Mouse (Mus musculus) layer of hippocampus, postnatal 36 days (tissue): ENCODE measurements around the gene Srgap3. TPM values are rescaled to one million over a fixed set of nuclear protein-coding genes. Genes with fewer than 3 reads are reported as not detected.
A peak's percentile ranks its signal among the peaks of the same experiment; 100 is the strongest.
"Not testable (repeated sequence)": the region's sequence is repeated elsewhere in the genome, so short reads cannot be mapped to it uniquely, and the experiment has no call there.

Experiments used
- DNase-seq, 2 experiments: peaks; one replicate each; pipeline ENCODE4 v3.0.0; 2022
- total RNA-seq, 2 experiments: library from RNA; stranded (reverse); gene quantifications; 2 replicates each; pipeline ENCODE4 v1.2.3; 2021

Srgap3 gene
- total RNA-seq, 2 experiments from 2014 or later = 276 to 301 TPM

DNA sequence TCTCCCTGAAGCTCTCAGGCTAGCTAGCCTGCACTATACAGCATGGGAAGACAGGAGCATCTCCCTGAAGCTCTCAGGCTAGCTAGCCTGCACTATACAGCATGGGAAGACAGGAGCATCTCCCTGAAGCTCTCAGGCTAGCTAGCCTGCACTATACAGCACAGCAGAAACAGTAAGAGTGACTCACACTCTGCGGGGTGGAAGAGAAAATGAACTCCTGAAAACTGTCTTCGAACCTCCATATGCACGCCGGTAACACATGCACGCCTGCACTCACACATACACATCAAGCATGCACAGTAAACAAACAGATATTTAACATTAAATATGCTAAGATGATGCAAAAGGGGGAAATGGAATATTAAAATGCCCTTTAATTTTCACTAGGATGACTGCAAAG lies 86.8 kb downstream of the Srgap3 start:
- not testable (repeated sequence) for DNase-seq

DNA sequence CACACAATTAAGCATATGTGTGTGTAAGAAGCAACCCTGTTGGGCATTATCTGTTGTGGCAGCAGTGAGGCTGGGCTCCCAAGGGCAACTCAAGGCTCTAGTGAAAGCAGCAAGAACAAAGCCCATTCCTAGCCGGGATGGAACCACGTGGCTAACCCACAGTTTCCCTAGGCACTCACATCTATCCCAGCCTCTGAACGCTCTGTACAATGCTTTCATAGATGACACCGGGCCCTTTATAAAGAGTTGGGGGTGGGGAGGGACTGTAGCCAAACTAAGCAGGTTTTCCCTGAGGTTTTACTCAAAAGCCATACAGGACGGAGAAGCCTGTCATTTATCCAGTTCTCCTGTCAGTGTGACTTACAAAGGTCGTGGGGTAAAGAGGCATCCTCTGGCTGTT lies 90.0 kb downstream of the Srgap3 start:
- DNase-seq = no peak

DNA sequence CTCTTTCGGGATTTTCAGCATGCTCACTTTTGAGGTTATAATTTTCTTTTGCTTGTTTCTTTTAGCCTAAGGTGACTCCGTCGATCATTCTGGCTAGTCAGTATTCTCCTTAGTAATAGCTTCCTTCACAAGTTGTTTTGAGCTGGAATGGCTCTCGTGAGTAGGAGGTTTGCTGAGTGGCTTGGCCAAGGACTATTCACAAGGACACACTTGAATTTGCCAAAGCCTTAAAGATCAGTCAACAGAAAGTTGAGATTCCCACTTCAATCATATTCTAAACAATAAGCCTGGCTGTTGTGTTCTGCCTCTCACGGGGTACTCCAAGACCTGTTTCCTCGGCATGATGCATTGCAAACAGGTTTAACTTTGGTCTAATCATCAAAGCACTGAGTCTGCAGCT lies 91.9 kb downstream of the Srgap3 start:
- no peak for DNase-seq

DNA sequence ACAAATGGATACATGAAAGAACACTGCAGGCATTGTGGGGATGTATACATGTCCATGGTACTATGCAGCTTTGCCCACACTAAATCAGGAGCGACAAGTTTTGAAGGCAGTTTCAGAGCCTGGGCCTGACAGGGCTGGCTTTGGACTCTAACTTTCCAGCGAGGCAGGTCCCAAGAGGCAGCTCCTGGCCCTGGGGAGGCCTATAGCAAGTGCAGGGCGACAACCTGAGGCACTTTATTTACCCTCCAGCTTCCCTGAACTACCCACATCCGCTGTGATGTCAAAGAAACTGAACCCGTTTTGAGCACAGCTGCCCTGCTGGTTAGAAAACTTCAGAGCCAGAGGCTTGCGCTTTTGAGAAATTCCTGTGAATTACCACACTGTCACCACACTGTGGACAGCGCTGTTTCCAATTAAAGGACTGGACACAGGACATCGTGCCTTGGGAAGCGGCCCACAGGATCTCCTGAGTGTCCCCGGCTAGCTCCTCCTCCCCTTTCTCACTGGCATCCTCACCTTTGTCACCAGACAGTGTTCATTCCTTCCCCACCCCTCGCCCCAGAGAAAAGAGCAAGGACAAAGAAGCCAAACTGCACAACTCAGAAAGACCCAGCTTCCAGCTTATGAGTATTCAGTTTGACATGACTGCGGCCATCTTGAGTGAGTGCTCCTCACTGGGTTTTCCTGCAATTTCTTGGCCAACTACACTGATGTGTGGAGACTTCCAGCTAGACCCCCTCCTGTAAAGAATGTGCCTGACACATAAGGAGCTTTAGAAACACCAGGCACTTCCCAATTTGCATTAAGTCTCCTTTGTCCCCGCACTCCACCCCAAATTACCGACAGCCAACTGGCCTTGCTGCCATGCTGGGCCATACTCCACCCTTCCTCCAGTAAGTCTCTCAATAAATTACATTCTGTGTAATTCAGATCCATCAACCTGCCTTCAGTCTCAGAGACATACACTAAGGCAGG lies 94.5 kb downstream of the Srgap3 start:
- no peak for DNase-seq

DNA sequence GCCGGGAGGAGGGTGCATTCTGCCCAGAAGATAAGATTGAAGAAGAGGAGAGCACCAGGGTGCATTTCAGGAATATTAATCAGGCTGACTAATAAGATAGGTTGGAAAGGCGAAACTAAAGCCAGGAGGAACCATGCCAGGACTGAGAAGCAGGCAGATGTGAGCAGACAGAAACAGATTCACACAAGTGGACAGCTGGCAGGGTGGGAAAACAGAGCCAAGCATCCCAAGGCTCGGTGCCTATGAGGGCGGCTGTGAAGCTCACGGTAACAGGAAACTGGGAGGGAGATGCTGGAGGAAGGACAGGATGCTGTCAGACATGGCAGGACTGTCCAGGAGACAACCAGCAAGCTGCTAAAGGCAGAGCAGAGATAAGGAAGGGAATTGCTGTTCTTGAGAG lies 96.3 kb downstream of the Srgap3 start:
- DNase-seq = peak in 1 of 2 experiments; percentile 50

DNA sequence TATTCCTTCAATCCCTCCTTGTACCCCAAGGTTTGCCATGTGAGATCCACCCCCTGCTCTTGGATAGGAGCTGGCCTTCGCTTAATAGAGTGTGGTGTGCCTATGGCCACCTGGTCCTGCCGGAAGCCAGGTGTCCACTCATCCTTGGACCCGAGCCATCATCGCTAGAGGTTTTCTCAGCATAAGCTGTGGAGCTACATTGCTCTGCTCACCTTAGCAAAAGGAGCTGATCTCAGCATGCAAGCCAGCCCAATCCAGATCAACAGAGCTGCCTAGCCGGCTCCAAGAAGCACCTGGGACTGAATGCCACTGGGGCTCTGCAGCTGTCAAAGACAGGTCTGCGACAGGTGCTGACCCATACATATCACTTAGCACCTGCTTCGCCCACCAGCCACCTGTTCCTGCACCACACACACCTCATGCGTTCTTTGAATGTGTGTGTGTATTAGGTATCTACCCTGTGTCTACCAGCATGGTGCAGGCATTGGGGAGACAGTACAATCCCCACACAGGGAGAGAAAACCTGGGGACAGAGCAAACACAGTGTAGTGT lies 98.4 kb downstream of the Srgap3 start:
- no peak for DNase-seq

DNA sequence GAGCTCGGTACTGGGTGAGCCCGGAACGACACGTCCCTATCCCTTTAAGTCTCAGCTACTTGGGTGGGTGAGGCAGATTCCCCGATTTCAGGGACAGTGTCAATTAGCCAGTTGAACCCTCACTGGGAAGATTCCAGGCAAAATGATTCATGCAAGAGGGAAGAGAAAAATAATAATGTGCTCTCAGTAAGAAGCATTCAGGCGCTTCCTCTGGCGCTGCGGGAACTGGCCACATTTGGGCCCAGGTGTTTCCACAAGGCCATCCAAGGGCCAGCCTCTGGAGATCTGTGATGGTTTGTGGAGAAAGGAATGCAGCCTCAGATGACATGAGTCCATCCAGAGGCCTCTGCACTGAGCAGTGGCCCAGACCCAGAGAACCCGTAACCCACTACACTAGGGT lies 100.2 kb downstream of the Srgap3 start:
- DNase-seq = no peak

DNA sequence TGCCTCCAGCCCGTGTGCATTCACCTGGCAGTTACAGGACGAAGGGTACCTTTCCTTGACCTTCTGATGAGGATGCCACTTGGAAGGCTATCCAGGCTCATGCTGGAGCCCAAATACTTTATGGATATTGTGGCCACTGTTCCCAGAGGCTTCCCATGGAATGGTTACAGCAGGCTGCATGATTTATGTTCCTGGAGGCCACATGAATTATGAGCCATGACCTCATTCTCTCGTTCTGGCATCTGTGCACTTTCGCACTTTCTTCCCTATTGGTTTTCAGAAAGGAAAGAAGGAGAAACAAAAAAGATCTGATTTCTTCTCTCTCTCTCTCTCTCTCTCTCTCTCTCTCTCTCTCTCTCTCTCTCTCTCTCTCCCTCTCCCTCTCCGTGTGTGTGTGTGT lies 104.6 kb downstream of the Srgap3 start:
- DNase-seq = no peak

DNA sequence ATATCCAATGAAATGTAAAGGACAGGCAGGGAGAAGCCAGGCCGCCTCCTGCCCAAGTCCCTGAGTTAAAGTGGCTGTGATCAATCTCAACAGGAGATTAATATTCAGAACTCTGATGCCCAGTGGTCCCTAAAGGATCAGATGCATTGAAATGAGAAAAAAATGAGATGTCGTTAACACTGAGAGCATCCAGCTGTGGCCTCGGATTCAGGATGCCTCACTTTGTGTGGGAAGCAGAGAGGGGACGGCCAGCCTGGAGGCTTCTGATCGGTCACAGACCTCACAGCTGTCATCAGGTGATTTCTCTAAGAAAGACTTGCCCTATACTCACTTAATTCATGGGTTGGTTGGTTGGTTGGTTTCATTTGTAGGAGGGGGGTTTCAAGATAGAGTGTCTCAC lies 106.7 kb downstream of the Srgap3 start:
- DNase-seq = no peak

DNA sequence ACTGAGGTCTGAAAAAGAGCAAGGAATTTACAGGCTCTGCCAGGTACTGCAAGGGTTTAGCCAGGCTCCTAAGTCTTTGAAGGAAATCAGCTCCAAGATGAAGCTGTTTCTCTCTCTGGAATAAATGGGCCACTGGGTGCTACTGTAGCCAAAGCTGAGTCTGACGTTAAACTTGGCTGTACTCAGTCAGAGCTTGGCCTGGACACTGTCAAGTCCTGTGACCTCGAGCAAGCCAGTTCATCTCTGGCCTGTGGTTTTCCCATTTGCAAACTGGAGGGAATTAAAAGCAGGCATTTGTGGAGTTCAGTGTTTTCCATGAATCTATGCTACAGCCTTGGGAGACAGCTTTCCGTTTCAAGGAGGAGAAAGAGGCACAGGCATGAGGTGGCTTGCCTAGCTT lies 107.7 kb downstream of the Srgap3 start:
- DNase-seq = no peak

DNA sequence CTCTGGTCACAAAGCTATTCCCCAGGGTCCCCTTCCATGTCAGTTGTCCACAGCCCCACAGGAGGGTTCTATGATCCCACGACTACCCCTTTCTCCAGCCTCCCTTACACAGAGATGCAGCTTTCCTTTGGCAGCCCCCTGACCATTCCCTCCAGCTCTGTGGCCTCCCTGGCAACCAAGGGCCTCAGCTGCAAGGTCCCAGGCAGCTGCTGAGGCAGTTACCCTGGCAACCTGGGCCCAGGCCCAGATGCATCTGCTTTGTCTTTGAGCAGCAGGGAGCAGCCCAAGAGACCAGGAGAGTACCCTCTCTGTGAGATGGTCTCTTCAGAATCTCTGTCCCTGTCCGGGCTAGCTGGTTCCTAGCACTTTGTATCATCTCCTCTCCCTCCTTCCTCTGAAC lies 108.2 kb downstream of the Srgap3 start:
- DNase-seq = peak; percentile 65 to 76

DNA sequence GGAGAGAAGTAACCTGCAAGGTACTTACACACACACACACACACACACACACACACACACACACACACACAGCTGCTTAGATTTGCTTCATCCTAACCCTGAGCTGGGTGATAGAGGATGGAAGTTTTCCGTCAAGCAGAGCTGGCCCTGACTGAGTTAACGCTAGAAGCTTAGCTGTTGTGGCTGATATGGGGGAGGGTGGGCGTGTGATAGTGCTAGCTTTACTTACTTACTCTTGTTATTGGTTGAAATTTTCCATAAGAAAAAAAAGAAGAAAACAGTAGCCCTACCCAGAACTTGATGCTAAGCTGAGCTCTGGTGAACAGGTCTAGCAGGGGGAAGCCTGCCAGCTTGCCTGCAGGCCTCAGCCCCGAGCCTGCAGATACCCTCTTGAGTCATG lies 110.4 kb downstream of the Srgap3 start:
- DNase-seq = no peak

DNA sequence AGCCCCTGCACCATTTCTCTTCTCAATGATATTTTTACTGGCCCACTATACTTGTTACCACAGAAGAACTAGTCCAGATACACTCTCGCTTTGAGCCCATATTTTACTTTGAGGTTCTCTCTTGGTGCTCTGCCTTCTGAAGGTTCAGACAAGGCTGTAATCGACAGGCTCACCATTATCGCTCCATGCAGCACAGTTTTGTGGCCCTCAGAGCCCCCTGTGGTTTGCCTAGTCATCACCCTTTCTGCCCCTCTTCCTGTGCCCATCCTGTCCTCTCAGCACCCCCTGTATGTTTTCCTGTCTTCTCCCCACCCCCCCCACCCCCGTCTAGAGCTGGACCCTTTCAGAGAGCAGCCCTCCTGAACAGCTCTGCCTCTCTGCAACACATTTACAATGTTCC lies 111.7 kb downstream of the Srgap3 start:
- no peak for DNase-seq

DNA sequence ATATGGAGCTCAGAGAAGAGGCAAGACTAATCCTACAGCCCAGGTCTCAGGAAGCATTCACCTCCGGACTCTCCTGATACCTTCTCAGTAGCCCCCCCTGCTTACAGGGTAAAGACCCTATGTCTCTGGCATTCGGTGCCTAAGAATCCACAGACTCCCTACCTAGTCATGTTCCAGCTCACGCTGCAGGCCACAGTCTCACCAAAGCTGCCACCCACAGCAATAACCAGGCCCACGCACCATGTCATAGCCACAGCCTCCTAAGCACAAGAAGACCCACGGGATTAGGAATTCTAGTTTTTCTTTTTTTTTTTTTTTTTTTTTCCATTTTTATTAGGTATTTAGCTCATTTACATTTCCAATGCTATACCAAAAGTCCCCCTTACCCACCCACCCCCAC lies 112.6 kb downstream of the Srgap3 start:
- no peak for DNase-seq

DNA sequence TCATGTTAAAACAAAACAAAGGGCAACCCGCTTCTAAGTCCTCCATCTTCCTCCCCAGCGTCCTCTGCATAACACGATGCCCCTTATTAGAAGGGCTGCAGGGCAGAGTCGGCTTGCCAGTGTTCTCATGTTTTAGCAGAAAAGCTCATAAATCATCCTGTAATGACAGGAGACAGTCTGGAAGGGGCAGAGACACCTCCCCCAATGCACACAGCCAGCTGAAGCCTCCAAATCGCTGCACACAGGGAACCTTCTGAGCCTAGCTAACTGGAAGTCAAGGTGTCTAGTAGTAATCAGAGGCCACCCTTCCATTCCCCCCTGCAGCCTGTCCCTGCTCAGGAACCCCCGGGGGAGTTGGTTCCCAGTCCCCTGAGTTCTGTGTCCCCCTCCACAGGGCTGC lies 113.3 kb downstream of the Srgap3 start:
- DNase-seq = no peak

DNA sequence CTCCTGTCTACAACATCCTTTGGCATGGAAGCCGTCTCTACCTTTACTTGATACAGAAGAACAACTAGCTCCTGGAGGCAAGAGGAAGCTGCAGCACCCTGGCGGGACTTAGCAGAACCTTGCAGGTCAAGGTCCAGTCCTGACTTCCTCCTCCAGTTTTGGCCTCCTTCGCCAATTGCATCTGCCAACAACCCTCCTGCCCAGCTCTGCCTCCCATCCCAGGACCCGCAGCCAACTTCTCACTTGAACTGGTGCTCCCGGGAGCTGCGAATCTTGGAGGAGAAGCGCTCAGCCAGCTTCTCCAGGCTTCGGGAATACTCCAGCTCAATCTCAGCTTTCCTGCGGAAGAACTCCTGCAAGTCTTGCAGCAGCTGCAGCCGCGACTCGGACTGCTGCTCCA lies 117.9 kb downstream of the Srgap3 start:
- no peak for DNase-seq

DNA sequence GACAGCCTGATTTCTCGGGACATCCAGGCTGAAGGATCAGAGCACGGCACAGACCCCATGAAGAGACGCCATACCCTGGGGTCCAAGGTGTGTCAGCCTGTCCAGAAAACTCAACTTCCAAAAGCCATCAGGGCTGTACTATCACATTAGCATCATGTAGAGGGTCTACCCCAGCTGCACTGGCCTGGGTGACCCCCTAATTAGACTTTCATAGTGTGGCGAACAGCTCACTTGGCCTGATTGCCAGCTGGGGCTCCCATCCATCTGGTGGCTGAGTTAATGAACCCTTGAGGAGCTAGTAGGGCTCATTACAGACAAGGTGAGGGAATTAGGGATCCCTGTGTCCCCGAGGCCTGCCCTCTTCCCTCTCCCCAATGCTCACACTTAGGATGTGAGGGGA lies 118.6 kb downstream of the Srgap3 start:
- DNase-seq = no peak

DNA sequence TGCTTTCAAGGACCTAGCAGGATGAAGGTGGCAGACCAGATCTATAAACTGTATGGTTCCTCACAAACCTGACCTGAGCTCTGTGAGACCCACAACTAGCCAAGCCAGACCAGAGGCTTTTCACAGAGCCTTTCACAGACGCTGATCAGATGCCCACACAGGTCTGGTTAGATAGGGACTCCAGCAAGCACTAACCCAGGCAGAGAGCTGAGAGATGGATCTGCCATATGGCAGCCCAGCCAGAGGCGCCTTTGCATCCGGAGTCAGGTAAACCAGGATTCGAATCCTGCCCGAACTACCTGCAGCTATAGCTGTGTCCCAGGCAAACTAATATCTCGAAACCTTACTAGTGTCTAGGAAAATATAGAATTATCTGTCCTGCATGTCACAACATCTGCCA lies 121.4 kb downstream of the Srgap3 start:
- no peak for DNase-seq

DNA sequence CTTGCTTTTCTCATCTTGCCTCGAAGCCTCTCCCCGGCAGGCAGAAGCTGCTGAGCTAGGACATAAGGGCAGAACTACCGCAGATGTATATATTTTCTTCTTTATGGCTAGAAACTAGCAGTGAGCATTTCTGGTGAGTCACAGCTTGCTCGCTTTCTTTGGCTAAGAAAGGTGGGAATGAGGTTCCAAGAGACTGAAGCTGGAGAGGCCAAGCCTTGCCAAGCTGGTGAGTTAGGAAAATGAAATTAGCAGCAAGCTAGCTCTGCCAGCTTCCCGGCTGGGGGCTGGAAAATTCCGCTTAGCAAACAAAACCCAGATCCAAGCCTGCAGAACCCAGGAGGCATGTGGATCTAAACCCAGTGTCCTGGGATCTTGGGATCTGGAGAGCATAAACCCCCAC lies 124.0 kb downstream of the Srgap3 start:
- DNase-seq = peak; percentile 76 to 82

DNA sequence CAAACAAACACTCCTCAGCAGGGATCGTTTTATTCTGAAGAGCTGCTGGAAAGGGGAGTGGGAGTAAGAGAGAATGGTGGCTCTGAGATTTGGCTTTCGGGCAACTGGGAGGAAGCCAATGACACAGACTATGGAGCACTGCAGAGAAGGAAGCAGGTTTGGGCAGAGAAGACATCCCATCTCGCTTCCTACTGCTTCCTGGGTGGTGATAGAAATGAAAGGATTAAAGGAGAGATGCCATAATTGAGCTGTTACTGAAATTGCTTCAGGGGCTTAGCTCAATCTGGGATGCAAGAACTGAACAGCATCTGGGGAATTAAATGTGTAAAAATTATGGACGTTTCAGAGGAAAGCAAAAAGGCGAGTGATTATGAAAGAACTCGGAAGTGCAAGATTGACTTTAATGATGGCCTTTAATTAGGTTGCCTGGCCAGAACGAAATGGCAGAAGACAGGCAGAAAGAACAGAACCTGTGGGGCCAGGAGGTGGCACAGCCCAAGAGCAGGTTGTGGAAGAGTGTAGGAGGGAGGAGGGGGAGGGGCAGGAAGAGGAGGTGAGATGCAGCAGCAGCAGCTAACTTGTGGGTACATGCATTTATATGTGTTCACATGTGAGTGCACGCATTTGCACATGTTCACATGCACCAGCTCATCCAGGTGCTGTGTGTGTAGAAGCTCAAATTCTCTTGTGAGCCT lies 126.6 kb downstream of the Srgap3 start:
- no peak for DNase-seq

DNA sequence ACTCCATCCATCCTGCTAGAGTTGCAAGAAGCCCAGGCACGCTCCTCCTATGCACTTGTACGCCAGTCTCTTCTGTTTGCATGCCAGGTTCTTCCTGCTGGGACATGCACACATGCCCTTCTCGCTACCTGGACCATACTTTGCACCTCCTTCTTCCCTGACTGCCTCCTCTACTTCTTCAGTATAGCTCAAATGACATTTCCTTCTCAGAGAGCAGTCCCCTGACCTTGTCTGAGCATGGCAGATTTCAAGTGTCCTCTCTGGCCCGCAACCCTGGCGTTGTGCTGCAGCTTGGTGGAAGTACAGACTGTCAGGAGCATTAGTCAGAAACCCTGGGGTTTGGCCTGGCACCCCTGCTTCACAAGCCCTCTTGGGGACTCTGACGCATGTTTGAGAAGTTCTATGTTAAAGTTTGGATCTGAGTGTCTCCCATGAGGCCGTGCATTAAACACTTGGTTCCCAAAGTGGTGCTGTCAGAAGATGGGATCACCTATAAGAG lies 128.6 kb downstream of the Srgap3 start:
- no peak for DNase-seq

DNA sequence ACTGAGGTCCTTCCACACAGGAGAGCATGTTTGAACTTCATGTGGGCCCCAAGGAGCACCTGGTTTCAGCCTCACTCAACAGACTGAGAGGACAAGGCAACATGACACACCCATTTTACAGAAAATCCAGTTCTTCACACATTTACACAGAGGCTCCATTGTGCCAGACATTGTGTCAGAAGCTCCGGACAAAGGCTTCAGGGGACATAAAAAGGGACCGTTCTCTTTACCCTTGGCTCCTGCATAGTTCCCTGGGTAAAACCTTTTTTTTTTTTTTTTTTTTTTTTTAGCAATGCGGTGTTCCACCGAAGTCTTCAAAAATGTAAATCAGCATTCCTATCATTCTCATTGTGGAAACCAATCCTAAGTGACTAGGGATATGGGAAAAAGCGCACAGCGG lies 131.5 kb downstream of the Srgap3 start:
- no peak for DNase-seq

DNA sequence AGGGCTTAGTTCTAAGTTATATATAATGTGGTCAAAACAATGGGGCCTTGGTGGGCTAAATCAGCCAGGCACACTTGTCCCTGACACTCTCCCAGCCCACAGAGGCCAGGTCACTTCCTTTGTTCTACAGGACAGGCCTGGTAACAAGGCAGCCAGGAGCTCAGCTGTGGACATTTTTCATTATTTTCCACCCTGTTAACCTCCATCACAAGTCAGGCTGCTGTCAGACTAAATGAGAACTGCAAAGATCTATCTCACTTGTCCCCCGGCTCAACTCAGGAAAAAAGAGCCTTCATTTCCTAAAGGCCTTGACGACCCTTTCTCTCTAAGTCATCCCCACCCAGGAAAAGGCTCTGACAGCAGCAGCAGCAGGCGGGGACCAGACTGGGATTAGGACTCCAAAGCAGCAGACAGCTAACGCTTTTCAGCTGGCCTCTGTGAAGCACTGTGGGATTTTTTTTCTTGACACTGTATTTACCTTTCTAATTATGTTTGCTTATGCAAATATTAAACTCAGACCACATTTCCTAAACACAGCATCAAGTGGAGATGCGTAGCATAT lies 132.5 kb downstream of the Srgap3 start:
- DNase-seq = no peak
